Mouse (Mus musculus) liver, adult 2 months (tissue): ENCODE measurements around the gene Prmt6. TPM values are rescaled to one million over a fixed set of nuclear protein-coding genes. Genes with fewer than 3 reads are reported as not detected.

ENCODE experiments used
- DNase-seq: peaks from one replicate; pipeline ENCODE4 v3.0.0-alpha.2; 2011; ENCODE audit warnings: low read depth, low spot score; ENCODE audit errors: extremely low read depth
- H3K27ac ChIP-seq: fragments of 200-500 bp; replicated peaks from 2 replicates; pipeline ENCODE4 v1.5.1; 2012; ENCODE audit warnings: low read depth, mild to moderate bottlenecking, control low read depth, inconsistent platforms, low read length; ENCODE audit not compliant: insufficient read depth
- H3K27me3 ChIP-seq: fragments of 200-500 bp; 2 replicates; pipeline ENCODE4 v1.6.1; 2012; ENCODE audit warnings: mild to moderate bottlenecking, moderate library complexity, low read length, inconsistent platforms; ENCODE audit not compliant: control insufficient read depth, insufficient read depth
- H3K36me3 ChIP-seq: fragments of 200-500 bp; 2 replicates; pipeline ENCODE4 v1.6.1; 2012; ENCODE audit warnings: low read length, inconsistent platforms; ENCODE audit not compliant: control insufficient read depth, insufficient read depth
- H3K4me1 ChIP-seq: fragments of 200-500 bp; 2 replicates; pipeline ENCODE4 v1.6.1; 2011; ENCODE audit warnings: low read length; ENCODE audit not compliant: control insufficient read depth, insufficient read depth
- H3K4me3 ChIP-seq: fragments of 200-500 bp; 2 replicates; pipeline ENCODE4 v1.5.1; 2011; ENCODE audit warnings: low read depth, mild to moderate bottlenecking, control low read depth, low read length, moderate library complexity; ENCODE audit not compliant: insufficient read depth
- H3K79me2 ChIP-seq: fragments of 200-500 bp; 2 replicates; pipeline ENCODE4 v1.6.1; 2012; ENCODE audit warnings: inconsistent platforms, mild to moderate bottlenecking, low read length, moderate library complexity; ENCODE audit not compliant: control insufficient read depth, insufficient read depth
- H3K9ac ChIP-seq: fragments of 200-500 bp; 2 replicates; pipeline ENCODE4 v1.6.1; 2012; ENCODE audit warnings: low read depth, mild to moderate bottlenecking, control low read depth, inconsistent platforms, low read length
- CTCF ChIP-seq: fragments of 200-500 bp; IDR thresholded peaks from 2 replicates; pipeline ENCODE4 v1.5.1; 2011; ENCODE audit warnings: low read depth, low read length, control low read depth
- POLR2A ChIP-seq: fragments of 200-500 bp; IDR thresholded peaks from 2 replicates; pipeline ENCODE4 v1.6.1; 2011; ENCODE audit warnings: low read length, control low read depth; ENCODE audit not compliant: insufficient read depth; ENCODE audit errors: extremely low read depth
- WGBS: fragments of 180-500 bp; shearing (Covaris S2); methylation state at CpG from one replicate; pipeline ENCODE4 v1.1.7; 2018; 5-methylcytosine and 5-hydroxymethylcytosine counted together
- polyA plus RNA-seq: library from polyadenylated mRNA; depleted of rRNA; stranded (reverse); fragments of >200 nt; gene quantifications from 2 replicates; pipeline ENCODE4 v1.2.3, GENCODE M21; 2012; rRNA removed
- total RNA-seq: library from RNA; depleted of rRNA; stranded (reverse); fragments of >200 nt; gene quantifications from 2 replicates; pipeline ENCODE4 v1.2.3, GENCODE M21; 2014; rRNA removed

The Prmt6 gene
- total RNA-seq (3.9 and 4.3 TPM in 2 replicates), polyA plus RNA-seq (4.4 and 4.5 TPM in 2 replicates)

- Histone ChIP-seq H3K27me3 (no peaks in the 10 kb centered on the region), H3K27ac (peak within 1 kb of the TSS; percentile 72), H3K9ac (peak within 1 kb of the TSS; percentile 93), H3K79me2 (0 out of 2 replicates have a peak, but pooled peaks cover 5% of the 10 kb centered on the region), H3K36me3 (peaks cover 14% of the 10 kb centered on the region), H3K4me3 (peak within 1 kb of the TSS; percentile 93), H3K4me1 (no peaks in the 10 kb centered on the region; the same call in 1 of the 2 replicates)
- TF ChIP-seq CTCF (no peak), POLR2A (0 out of 2 replicates have a peak, but pooled peaks have one; percentile 33)
- 19% methylated on average over 38 of the region's 38 CpGs for WGBS
- DNase-seq = peak; percentile 83
These were observed at the start of gene Prmt6 for GRCm38 (mm10) chr3:110250839-110251700. Gene Prmt6 (minus strand): TSS chr3:110250998.

GRCm38 (mm10) chr3:110290485-110291045 is 39.8 kb upstream of the Prmt6 start:
- no peaks in the 10 kb centered on the region for H3K79me2 ChIP-seq
- no peak overlapping the region for H3K27ac ChIP-seq
- no peaks in the 10 kb centered on the region for H3K4me1 ChIP-seq
- H3K4me3 ChIP-seq = no peak overlapping the region
- no peak for DNase-seq
- no peaks in the 10 kb centered on the region for H3K36me3 ChIP-seq
- H3K27me3 ChIP-seq = no peaks in the 10 kb centered on the region
- TF ChIP-seq CTCF (no peak), POLR2A (no peak)
- WGBS = 72% methylated on average over 8 of the region's 8 CpGs
- H3K9ac ChIP-seq = no peak overlapping the region

GRCm38 (mm10) chr3:110282651-110283050 is 31.9 kb upstream of the Prmt6 start:
- no peak for DNase-seq
- Histone ChIP-seq H3K79me2 (no peaks in the 10 kb centered on the region), H3K4me3 (no peak overlapping the region), H3K4me1 (no peaks in the 10 kb centered on the region), H3K9ac (no peak overlapping the region), H3K36me3 (no peaks in the 10 kb centered on the region), H3K27ac (no peak overlapping the region), H3K27me3 (no peaks in the 10 kb centered on the region)
- WGBS = 78% methylated on average over 5 of the region's 5 CpGs
- TF ChIP-seq CTCF (no peak), POLR2A (no peak)

- no peak for DNase-seq
- no peaks in the 10 kb centered on the region for H3K4me1 ChIP-seq
- H3K79me2 ChIP-seq = no peaks in the 10 kb centered on the region
- no peaks in the 10 kb centered on the region for H3K27me3 ChIP-seq
- H3K27ac ChIP-seq = no peak overlapping the region
- WGBS = 52% methylated on average over 2 of the region's 2 CpGs
- TF ChIP-seq CTCF = no peak
- H3K9ac ChIP-seq = no peak overlapping the region
- H3K4me3 ChIP-seq = no peak overlapping the region
- H3K36me3 ChIP-seq = no peaks in the 10 kb centered on the region
These were observed 17.0 kb upstream of the Prmt6 start for GRCm38 (mm10) chr3:110267790-110268189.

- Histone ChIP-seq H3K4me3 (no peak overlapping the region), H3K4me1 (no peaks in the 10 kb centered on the region; the same call in 1 of the 2 replicates), H3K79me2 (0 out of 2 replicates have a peak, but pooled peaks cover 5% of the 10 kb centered on the region), H3K27me3 (no peaks in the 10 kb centered on the region), H3K36me3 (no peaks in the 10 kb centered on the region), H3K9ac (no peak overlapping the region), H3K27ac (no peak overlapping the region)
- no peak for DNase-seq
- no peak for TF ChIP-seq CTCF
- WGBS = 93% methylated on average over 4 of the region's 4 CpGs
These were observed 2.3 kb upstream of the Prmt6 start for GRCm38 (mm10) chr3:110253105-110253504.
